Mouse (Mus musculus) inflammation-experienced regulatory T-cells, adult 6 months (primary cell): ENCODE results near the gene Plpp3. TPM values are rescaled to one million over a fixed set of nuclear protein-coding genes. Genes with fewer than 3 reads are reported as not detected.
"Not testable (repeated sequence)": the region's sequence is repeated elsewhere in the genome, so short reads cannot be mapped to it uniquely, and the experiment has no call there.

ENCODE experiments used
- ATAC-seq: one replicate; pipeline ENCODE4 v1.8.0; 2017
- polyA plus RNA-seq, 3 experiments: library from polyadenylated mRNA; unstranded; fragments of 100-300 nt; shearing (Covaris generic); gene quantifications; one replicate each; pipeline ENCODE4 v1.2.1; 2017

The Plpp3 gene
- polyA plus RNA-seq, 3 experiments from 2014 or later: 0.15 TPM; not detected in 2

GRCm38 (mm10) chr4:105260893-105261769, 104.0 kb downstream of the Plpp3 start:
- no peak for ATAC-seq

GRCm38 (mm10) chr4:105262358-105262757, 105.2 kb downstream of the Plpp3 start:
- no peak for ATAC-seq

GRCm38 (mm10) chr4:105263600-105263999, 106.5 kb downstream of the Plpp3 start:
- no peak for ATAC-seq

GRCm38 (mm10) chr4:105265041-105265440, 107.9 kb downstream of the Plpp3 start:
- ATAC-seq: no peak

- ATAC-seq: no peak
Measured at GRCm38 (mm10) chr4:105265678-105266077, 108.5 kb downstream of the Plpp3 start.

GRCm38 (mm10) chr4:105268202-105268730, 111.1 kb downstream of the Plpp3 start:
- ATAC-seq: no peak

GRCm38 (mm10) chr4:105269398-105269797, 112.3 kb downstream of the Plpp3 start:
- ATAC-seq: not testable (repeated sequence)

- no peak for ATAC-seq
Measured at GRCm38 (mm10) chr4:105271166-105271565, 114.0 kb downstream of the Plpp3 start.

GRCm38 (mm10) chr4:105273034-105273433, 115.9 kb downstream of the Plpp3 start:
- ATAC-seq: no peak

GRCm38 (mm10) chr4:105273486-105273885, 116.3 kb downstream of the Plpp3 start:
- no peak for ATAC-seq

GRCm38 (mm10) chr4:105275616-105276015, 118.5 kb downstream of the Plpp3 start:
- no peak for ATAC-seq

GRCm38 (mm10) chr4:105276062-105276795, 119.1 kb downstream of the Plpp3 start:
- ATAC-seq: no peak

GRCm38 (mm10) chr4:105278161-105278560, 121.0 kb downstream of the Plpp3 start:
- ATAC-seq: no peak

GRCm38 (mm10) chr4:105278571-105279410, 121.6 kb downstream of the Plpp3 start:
- ATAC-seq: no peak

- ATAC-seq: no peak
Measured at GRCm38 (mm10) chr4:105279806-105280205, 122.7 kb downstream of the Plpp3 start.

- ATAC-seq: no peak
Measured at GRCm38 (mm10) chr4:105281751-105282231, 124.6 kb downstream of the Plpp3 start.

Other genes with a start within 250 kb of the Plpp3 start
- not detected for gene Fyb2, start 243.9 kb upstream of the Plpp3 start, polyA plus RNA-seq
- not detected for gene Prkaa2, start 47.5 kb upstream of the Plpp3 start, polyA plus RNA-seq